Mouse (Mus musculus): ENCODE data around the gene Zfp366. TPM values are rescaled to one million over a fixed set of nuclear protein-coding genes. Genes with fewer than 3 reads are reported as not detected.

Zfp366 gene
- total RNA-seq (2014; rRNA removed; ENCODE audit: low replicate concordance), result 4.5 and 5.6 TPM in 2 replicates
- polyA plus RNA-seq (2015; fragmentation: Nextera tagmentation; extraction: Ambion mirVana), result 0.82 TPM in 2 replicates

DNA sequence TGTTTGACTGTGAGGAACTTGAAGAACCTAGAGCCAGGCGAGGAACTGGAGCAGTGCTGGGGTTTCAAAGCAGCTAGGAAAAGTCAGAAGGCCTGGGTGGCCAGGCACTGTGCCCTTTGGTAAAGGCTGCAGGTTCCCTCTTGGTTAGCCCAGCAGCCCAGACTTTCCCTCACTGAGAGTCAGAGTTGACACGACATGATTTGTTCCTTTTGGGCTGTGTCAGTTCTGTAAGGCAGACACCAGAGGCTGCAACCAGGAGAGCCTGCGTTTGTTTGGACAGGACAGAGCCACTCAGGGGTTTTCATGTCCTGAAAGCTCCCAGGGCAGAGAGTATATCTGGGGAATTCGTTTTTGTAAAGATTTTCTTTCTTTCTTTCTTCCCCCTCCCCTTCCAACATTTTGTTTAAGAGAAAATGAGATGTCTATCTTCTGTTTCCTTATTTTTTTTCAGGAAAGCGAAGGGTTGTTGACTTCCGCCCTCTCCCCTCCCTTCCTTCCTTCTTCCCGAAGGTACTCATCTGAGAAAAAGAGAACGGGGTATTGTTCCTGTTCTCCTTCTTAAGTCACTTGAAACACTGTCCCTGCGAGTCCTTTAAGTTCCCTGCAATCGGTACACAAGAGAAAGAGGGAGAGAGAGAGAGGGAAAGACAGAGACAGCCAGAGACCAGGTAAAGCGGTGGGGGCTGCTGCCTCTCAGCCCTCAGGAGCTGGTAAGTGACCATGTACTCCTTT lies at the start of gene Zfp366:
Gene Zfp366, plus strand, starts transcription at position 669 of the 732 bp plus-strand sequence.
- peaks cover 30% of the 10 kb centered on the region for H3K4me1 ChIP-seq (ENCODE audit: control insufficient read depth, insufficient read depth)
- H3K9ac ChIP-seq (replicated peaks; ENCODE audit: low read depth, low read length), result peak within 1 kb of the TSS; percentile 38; the same call in 1 of the 2 replicates
- no peak for ATAC-seq (ENCODE audit: insufficient read depth, low read depth)
- no peaks in the 10 kb centered on the region for H3K27me3 ChIP-seq (ENCODE audit: control insufficient read depth, insufficient read depth, low read length)
- no peak for DNase-seq (ENCODE audit: low spot score)
- 56% methylated on average over 11 of the region's 11 CpGs for WGBS
- TF ChIP-seq EP300 (IDR thresholded peaks at IDR 0.05; ENCODE audit: low read depth) (no peak), CTCF (IDR thresholded peaks at IDR 0.05; ENCODE audit: low read depth) (no peak)
- H3K36me3 ChIP-seq (replicated peaks; ENCODE audit: control insufficient read depth, insufficient read depth, low read length), result no peaks in the 10 kb centered on the region
- peak within 1 kb of the TSS; percentile 75 for H3K27ac ChIP-seq (ENCODE audit: low read depth)
- peak within 1 kb of the TSS; percentile 40 for H3K4me2 ChIP-seq (ENCODE audit: low read depth, low read length)
- no peaks in the 10 kb centered on the region for H3K9me3 ChIP-seq (replicated peaks; ENCODE audit: control insufficient read depth, low read length)
- H3K4me3 ChIP-seq (ENCODE audit: low read depth, low read length), result peak within 1 kb of the TSS; percentile 32

DNA sequence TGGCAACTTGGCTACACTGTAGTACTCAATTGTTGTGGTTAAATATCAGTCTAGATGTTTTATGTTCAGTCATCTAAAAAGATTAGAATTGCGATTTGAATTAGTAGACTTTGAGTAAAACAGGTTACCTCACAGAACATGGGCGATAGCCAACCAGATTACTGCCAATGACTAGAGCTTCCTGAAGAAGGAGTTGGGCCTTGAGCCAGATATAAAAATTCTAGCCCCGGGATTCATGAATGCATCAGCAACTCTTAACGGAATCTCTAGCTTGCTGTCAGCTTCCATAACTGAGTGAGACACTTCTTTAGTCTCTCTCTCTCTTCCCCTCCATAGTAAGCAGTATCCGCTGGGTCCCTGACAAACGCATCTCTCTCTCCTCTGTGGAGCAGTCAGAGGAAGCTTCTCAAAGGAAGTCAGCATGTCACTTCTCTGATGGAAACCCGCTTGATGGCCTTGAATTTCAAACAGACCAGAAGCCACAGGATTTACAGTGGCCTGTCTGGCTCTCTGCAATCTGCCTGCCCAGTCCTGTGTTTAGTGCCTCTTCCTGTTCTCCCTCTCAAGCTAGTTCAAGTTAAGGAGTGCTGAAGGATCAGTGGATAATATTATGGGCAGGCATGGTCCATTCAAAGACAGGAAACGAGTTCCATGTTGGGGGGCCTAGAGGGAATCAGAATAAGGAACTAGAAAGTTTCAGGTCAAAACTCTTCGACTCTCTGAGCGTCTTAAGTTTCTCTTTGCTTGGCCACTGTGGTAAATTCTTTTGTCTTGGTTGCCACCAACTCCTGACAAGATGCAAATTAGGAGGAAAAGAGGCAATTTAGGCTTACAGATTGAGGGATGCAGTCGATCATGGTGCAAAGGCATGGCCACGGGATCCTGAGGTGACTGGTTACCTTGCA lies 46.0 kb upstream of the Zfp366 start:
- H3K27me3 ChIP-seq (ENCODE audit: control insufficient read depth, insufficient read depth, low read length), result no peaks in the 10 kb centered on the region
- H3K4me2 ChIP-seq (ENCODE audit: low read depth, low read length), result no peak overlapping the region
- DNase-seq (ENCODE audit: low spot score), result no peak
- TF ChIP-seq CTCF (IDR thresholded peaks at IDR 0.05; ENCODE audit: low read depth) (no peak), EP300 (IDR thresholded peaks at IDR 0.05; ENCODE audit: low read depth) (no peak)
- H3K4me3 ChIP-seq (ENCODE audit: low read depth, low read length), result no peak overlapping the region
- no peaks in the 10 kb centered on the region for H3K4me1 ChIP-seq (ENCODE audit: control insufficient read depth, insufficient read depth)
- no peak for ATAC-seq (ENCODE audit: insufficient read depth, low read depth)
- no peak overlapping the region for H3K9ac ChIP-seq (replicated peaks; ENCODE audit: low read depth, low read length)
- H3K27ac ChIP-seq (ENCODE audit: low read depth), result no peak overlapping the region
- 76% methylated on average over 12 of the region's 12 CpGs for WGBS
- H3K9me3 ChIP-seq (replicated peaks; ENCODE audit: control insufficient read depth, low read length), result no peaks in the 10 kb centered on the region
- no peaks in the 10 kb centered on the region for H3K36me3 ChIP-seq (replicated peaks; ENCODE audit: control insufficient read depth, insufficient read depth, low read length)

DNA sequence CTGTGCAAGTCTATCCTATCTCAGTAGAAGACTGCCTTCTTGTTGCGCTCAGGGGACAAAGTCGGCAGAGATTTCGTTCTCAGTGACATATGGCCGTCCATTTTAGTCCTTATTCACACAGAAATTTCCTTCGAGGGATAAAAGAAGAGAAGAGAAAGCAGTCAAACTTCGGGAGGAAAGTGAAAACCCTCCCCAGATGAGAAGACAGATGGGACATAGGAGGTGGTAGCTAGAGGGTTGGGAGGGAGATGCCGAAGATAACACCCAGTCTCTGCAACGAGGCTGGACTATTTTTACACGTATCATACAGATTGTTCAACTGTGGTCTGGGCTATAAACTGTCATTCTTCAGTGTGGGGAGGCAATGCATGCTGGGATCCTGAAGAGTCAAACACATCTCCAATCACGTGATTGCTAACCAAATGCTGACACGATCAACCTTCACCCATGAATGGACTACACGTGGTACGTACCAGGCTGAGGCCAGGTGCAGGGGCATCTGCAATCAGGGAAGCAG lies 38.2 kb upstream of the Zfp366 start:
- no peak for TF ChIP-seq EP300 (IDR thresholded peaks at IDR 0.05; ENCODE audit: low read depth)
- no peak for TF ChIP-seq CTCF (IDR thresholded peaks at IDR 0.05; ENCODE audit: low read depth)
- no peak overlapping the region for H3K4me3 ChIP-seq (ENCODE audit: low read depth, low read length)
- ATAC-seq (ENCODE audit: insufficient read depth, low read depth) (no peak), DNase-seq (ENCODE audit: low spot score) (no peak)
- WGBS, result 68% methylated on average over 13 of the region's 13 CpGs
- H3K9me3 ChIP-seq (replicated peaks; ENCODE audit: control insufficient read depth, low read length), result no peaks in the 10 kb centered on the region
- no peak overlapping the region for H3K9ac ChIP-seq (replicated peaks; ENCODE audit: low read depth, low read length)
- H3K27ac ChIP-seq (ENCODE audit: low read depth), result no peak overlapping the region
- no peaks in the 10 kb centered on the region for H3K27me3 ChIP-seq (ENCODE audit: control insufficient read depth, insufficient read depth, low read length)
- no peaks in the 10 kb centered on the region; the same call in 1 of the 2 replicates for H3K4me1 ChIP-seq (ENCODE audit: control insufficient read depth, insufficient read depth)
- no peaks in the 10 kb centered on the region for H3K36me3 ChIP-seq (replicated peaks; ENCODE audit: control insufficient read depth, insufficient read depth, low read length)
- no peak overlapping the region for H3K4me2 ChIP-seq (ENCODE audit: low read depth, low read length)

DNA sequence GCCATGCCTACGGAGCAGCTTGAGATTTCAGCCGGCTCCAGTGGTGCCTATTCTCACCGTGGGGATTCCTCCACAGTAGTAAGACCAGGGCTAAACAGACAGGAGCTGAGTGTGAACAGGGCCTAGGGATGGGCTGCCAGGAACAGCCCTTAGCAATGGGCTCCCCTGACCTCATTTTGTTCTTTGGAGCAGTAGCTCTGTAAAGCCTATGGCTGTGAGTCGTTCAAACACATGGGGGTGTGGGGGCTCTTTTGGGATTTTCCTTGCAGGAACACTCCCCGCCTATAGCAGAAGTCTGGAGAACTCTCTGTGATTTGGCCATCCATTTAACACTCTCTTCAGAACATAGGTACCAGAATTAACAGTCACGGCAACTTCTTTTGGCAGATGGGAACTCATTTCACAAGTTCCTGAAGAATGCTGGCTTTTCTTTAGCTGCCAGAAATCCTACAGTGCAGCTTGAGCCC lies 36.9 kb upstream of the Zfp366 start:
- ATAC-seq (ENCODE audit: insufficient read depth, low read depth) (no peak), DNase-seq (ENCODE audit: low spot score) (no peak)
- H3K9ac ChIP-seq (replicated peaks; ENCODE audit: low read depth, low read length), result no peak overlapping the region
- no peaks in the 10 kb centered on the region for H3K9me3 ChIP-seq (replicated peaks; ENCODE audit: control insufficient read depth, low read length)
- peaks cover 7% of the 10 kb centered on the region; the same call in 1 of the 2 replicates for H3K4me1 ChIP-seq (ENCODE audit: control insufficient read depth, insufficient read depth)
- no peak overlapping the region for H3K27ac ChIP-seq (ENCODE audit: low read depth)
- no peaks in the 10 kb centered on the region for H3K27me3 ChIP-seq (ENCODE audit: control insufficient read depth, insufficient read depth, low read length)
- H3K4me3 ChIP-seq (ENCODE audit: low read depth, low read length), result no peak overlapping the region
- no peak for TF ChIP-seq EP300 (IDR thresholded peaks at IDR 0.05; ENCODE audit: low read depth)
- TF ChIP-seq CTCF (IDR thresholded peaks at IDR 0.05; ENCODE audit: low read depth), result no peak
- H3K36me3 ChIP-seq (replicated peaks; ENCODE audit: control insufficient read depth, insufficient read depth, low read length), result no peaks in the 10 kb centered on the region
- H3K4me2 ChIP-seq (ENCODE audit: low read depth, low read length), result no peak overlapping the region
- WGBS, result 64% methylated on average over 6 of the region's 6 CpGs

DNA sequence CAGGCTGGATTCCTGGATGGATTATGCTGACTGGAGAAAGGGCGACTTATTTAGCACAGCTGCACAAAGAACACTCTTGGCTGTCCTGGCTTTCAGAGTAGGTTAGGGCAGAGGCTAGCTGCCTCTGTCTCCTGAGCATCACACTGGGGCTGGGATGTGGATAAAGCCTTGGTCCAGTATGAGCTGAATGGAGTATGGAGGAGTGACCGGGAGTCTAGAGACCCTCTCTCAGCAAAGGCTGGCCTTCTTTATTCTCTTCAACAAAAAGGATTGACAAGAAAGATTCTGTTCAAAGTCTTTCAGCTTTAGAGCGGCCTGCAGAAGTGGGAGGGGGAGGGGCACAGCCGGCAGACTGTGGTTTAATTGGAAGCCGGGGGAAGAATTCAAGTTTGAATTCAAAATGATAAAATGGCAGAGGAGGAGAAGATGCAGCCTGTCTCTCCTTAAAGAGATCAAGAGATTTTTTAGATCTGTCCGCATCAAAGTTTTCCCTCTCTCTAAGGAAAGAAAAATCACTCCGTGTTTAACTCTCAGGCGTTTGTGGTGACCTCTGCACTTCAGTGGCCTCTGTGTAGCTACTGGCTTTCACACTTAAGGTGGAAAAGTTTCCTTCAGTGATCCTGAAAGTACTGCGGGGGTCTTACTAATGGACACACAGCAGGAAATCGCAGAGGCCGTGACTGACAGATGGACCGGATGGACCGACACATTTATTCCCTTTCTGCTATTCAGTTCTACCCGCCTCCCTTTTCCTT lies 34.9 kb upstream of the Zfp366 start:
- no peak overlapping the region for H3K27ac ChIP-seq (ENCODE audit: low read depth)
- ATAC-seq (ENCODE audit: insufficient read depth, low read depth) (no peak), DNase-seq (ENCODE audit: low spot score) (no peak)
- H3K36me3 ChIP-seq (replicated peaks; ENCODE audit: control insufficient read depth, insufficient read depth, low read length), result no peaks in the 10 kb centered on the region
- 82% methylated on average over 14 of the region's 14 CpGs for WGBS
- H3K4me2 ChIP-seq (ENCODE audit: low read depth, low read length), result no peak overlapping the region
- no peaks in the 10 kb centered on the region for H3K27me3 ChIP-seq (ENCODE audit: control insufficient read depth, insufficient read depth, low read length)
- TF ChIP-seq CTCF (IDR thresholded peaks at IDR 0.05; ENCODE audit: low read depth), result no peak
- no peak overlapping the region for H3K9ac ChIP-seq (replicated peaks; ENCODE audit: low read depth, low read length)
- no peaks in the 10 kb centered on the region for H3K9me3 ChIP-seq (replicated peaks; ENCODE audit: control insufficient read depth, low read length)
- H3K4me1 ChIP-seq (ENCODE audit: control insufficient read depth, insufficient read depth), result peaks cover 15% of the 10 kb centered on the region; the same call in 1 of the 2 replicates
- H3K4me3 ChIP-seq (ENCODE audit: low read depth, low read length), result no peak overlapping the region
